Mouse (Mus musculus): ENCODE data around the gene Scaf8.

Gene Scaf8

GRCm38 (mm10) chr17:3207529-3208240 is 92.9 kb downstream of the Scaf8 start:
- in situ Hi-C loops (cut with MboI; ENCODE audit: low sequenced_read_pairs), result no loop called here

DNA sequence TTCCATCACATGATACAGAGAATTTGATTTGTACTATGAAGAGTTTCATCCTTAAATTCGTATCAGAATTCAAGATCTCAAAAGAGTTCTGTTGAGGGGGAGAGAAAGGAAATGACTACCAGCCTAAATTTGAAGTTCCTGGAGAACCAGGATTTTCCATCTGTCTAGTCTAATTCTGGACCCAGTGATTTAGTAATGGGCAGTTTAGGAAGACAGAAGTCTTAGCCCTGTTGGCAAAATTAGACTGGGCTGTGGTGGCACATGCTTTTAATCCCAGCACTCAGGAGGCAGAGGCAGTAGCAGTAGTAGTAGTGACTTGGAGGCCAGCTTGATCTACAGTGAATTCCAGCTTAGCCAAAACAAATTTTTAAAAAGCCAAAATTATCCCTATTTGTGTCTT is 93.7 kb downstream of the Scaf8 start:
- in situ Hi-C loops (cut with MboI; ENCODE audit: low sequenced_read_pairs), result no loop called here

DNA sequence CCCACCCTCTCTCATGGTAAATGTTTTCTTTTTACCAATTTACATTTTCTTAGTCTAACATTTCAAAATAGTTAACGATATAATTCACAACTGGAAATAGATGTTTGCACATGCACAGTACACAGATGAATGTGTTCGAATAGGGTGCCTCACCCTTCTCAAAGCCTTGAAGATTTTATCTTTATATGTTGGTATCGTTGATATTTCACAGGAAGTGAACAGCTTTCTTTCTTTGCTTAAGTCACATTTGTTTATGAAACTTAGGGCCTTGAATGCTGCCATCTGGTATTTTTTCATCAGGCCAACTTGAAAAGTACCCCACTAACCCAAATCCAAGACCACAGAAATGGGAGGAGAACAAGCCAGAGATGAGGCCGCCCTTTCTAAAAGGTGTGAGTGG is 94.8 kb downstream of the Scaf8 start:
- in situ Hi-C loops (cut with MboI; ENCODE audit: low sequenced_read_pairs), result no loop called here

GRCm38 (mm10) chr17:3210134-3210533 is 95.4 kb downstream of the Scaf8 start:
- in situ Hi-C loops (cut with MboI; ENCODE audit: low sequenced_read_pairs), result no loop called here

DNA sequence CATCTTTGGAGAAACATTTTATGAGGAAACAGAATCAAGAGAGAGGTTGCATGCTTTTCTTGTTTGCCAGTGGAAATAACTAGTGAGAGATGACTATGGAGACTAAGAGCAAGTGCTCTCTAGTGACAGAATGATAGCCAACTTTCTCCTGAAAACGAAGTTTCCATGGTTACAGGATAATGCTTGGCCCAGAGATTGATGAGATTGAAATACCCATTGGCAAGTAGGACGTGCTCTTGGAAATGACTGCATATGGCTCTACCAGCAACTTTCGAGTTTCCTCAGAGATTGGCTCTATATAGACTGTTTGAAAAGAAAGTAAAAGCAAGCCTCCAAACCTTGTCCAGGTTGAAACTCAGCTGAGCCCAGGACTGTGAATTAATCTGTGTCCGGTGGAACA is 97.3 kb downstream of the Scaf8 start:
- in situ Hi-C loops (cut with MboI; ENCODE audit: low sequenced_read_pairs), result no loop called here

DNA sequence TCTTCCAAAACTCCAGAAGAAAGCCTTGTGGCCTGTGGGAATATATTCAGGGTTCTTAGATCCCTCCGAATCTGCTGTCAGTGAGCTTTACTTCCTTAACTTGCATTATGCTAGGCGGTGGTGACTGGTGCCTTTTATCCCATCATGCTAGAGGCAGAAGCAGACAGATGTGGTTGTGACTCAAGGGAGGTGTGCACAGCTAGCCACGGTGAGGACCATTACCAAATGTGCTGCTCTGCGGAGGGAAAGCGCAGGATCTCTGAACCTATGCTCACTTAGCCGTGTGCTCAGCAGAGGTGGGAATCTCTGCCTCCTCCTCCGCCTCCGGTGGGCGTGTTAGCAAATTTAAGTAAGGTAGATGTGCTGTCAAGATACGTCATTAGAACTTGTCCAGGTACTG is 98.1 kb downstream of the Scaf8 start:
- in situ Hi-C loops (cut with MboI; ENCODE audit: low sequenced_read_pairs), result no loop called here

- in situ Hi-C loops (cut with MboI; ENCODE audit: low sequenced_read_pairs), result no loop called here
Observed at GRCm38 (mm10) chr17:3214852-3215251, 100.1 kb downstream of the Scaf8 start.

DNA sequence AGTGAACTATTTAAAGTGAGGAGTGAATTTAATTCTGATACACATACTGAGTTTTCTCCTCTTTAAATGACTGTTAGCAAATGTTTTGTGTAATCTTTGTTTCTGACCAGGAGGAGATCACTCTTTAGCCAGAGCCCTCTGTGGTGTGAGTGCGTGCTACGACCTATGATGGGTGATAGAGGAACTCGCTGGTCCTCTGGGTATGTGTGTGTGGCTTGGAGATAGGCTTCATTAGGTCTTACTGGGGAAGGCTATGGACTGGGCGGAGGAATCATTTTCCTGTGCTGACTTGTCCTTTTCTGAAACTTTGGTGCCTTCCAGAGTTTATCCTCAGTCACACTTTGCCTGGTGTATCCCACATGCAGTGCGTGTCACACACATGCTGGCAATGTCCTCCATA is 102.3 kb downstream of the Scaf8 start:
- in situ Hi-C loops (cut with MboI; ENCODE audit: low sequenced_read_pairs), result no loop called here

GRCm38 (mm10) chr17:3218364-3218763 is 103.6 kb downstream of the Scaf8 start:
- in situ Hi-C loops (cut with MboI; ENCODE audit: low sequenced_read_pairs), result no loop called here

GRCm38 (mm10) chr17:3218916-3219315 is 104.1 kb downstream of the Scaf8 start:
- in situ Hi-C loops (cut with MboI; ENCODE audit: low sequenced_read_pairs), result no loop called here

DNA sequence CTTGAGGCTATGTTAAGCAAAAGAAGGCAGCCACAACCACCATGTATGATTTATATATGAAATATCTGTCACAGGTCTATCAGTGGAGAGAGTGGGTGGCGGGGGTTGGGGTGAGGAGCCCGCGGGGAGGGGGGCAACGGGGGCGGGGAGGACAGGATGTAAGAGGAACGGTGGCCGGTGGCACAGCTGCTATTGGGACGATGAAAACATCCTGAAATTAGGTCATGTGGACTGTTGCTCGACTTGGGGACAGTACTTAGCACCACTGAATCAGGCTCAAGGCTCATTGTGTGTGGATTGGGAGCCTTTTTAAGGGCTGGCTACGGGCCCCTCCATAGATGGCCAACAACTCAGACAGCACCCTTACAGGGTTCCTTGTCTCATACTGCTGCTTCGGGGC is 105.4 kb downstream of the Scaf8 start:
- in situ Hi-C loops (cut with MboI; ENCODE audit: low sequenced_read_pairs), result no loop called here

DNA sequence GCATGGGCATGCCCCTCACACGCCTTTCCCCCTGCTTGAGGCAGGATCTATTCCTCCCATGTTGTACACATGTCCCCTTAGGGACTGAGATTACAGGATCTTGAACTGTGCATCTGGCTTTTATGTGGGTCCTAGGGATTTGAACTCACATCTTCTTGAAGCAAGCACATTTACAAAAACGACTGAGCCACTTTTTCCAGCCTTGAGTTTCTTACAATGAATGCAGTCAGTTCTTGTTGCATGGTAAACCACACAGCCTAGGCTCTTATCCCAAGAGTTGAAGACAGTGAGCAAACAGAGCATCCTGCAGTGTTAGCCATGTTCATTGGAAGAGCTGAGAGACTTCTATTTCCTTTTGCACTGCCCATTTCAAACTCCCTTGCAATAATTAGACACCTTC is 108.3 kb downstream of the Scaf8 start:
- in situ Hi-C loops (cut with MboI; ENCODE audit: low sequenced_read_pairs), result no loop called here

- in situ Hi-C loops (cut with MboI; ENCODE audit: low sequenced_read_pairs), result no loop called here
Observed at GRCm38 (mm10) chr17:3223721-3224120, 108.9 kb downstream of the Scaf8 start.

- in situ Hi-C loops (cut with MboI; ENCODE audit: low sequenced_read_pairs), result no loop called here
Observed at GRCm38 (mm10) chr17:3224383-3225106, 109.8 kb downstream of the Scaf8 start.

- in situ Hi-C loops (cut with MboI; ENCODE audit: low sequenced_read_pairs), result no loop called here
Observed at GRCm38 (mm10) chr17:3230231-3231000, 115.6 kb downstream of the Scaf8 start.

GRCm38 (mm10) chr17:3232626-3233025 is 117.9 kb downstream of the Scaf8 start:
- in situ Hi-C loops (cut with MboI; ENCODE audit: low sequenced_read_pairs), result no loop called here

DNA sequence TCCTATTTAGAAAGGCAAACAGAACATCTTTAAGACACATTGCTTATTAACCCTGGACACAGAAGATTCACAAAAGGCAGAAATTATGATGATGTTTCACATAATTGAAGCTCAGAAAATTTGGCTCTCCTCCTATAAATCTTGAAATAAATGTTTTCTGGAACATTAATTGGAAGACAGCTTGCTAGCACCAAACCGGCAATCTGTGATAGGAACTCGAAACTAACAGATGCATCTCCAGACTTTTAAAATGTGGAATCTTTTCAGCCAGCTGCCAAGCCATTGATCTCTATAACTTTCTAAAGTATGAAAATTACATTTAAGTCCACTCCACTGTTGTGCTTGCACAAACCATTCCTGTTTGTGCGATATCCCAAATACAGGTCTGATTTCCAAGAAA is 128.9 kb downstream of the Scaf8 start:
- in situ Hi-C loops (cut with MboI; ENCODE audit: low sequenced_read_pairs), result no loop called here

- in situ Hi-C loops (cut with MboI; ENCODE audit: low sequenced_read_pairs), result no loop called here
Observed at GRCm38 (mm10) chr17:3244881-3245739, 130.3 kb downstream of the Scaf8 start.

GRCm38 (mm10) chr17:3246665-3247370 is 132.0 kb downstream of the Scaf8 start:
- in situ Hi-C loops (cut with MboI; ENCODE audit: low sequenced_read_pairs), result no loop called here

Data from CH12F3 (cell line).